Mouse (Mus musculus): ENCODE measurements around the gene Csrnp3.
"Not testable (repeated sequence)": the region's sequence is repeated elsewhere in the genome, so short reads cannot be mapped to it uniquely, and the experiment has no call there.

Csrnp3 gene

DNA sequence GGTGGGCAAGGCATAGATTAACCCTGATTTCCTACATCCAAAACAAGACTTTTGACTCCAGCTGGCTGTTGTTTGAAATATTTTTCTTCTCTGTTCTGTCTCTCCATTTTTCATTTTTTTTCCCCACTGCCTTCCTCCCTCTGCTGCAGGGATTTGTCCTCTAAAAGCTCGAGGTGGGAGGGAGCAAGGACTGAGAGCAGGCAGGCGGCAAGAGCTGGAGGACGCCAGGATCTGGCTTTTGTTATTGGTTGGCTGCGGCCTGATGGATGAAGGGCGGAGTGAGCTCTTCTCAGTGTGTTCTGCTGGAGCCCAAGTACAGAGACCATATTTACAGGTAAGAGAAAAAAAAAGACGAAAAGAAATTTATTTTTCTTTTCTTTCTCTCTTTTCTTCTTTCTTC is at the start of gene Csrnp3:
Gene Csrnp3 (plus strand): TSS at position 217 of the 400 bp plus-strand sequence.
- DNase-seq = peak; percentile 61 to 68

DNA sequence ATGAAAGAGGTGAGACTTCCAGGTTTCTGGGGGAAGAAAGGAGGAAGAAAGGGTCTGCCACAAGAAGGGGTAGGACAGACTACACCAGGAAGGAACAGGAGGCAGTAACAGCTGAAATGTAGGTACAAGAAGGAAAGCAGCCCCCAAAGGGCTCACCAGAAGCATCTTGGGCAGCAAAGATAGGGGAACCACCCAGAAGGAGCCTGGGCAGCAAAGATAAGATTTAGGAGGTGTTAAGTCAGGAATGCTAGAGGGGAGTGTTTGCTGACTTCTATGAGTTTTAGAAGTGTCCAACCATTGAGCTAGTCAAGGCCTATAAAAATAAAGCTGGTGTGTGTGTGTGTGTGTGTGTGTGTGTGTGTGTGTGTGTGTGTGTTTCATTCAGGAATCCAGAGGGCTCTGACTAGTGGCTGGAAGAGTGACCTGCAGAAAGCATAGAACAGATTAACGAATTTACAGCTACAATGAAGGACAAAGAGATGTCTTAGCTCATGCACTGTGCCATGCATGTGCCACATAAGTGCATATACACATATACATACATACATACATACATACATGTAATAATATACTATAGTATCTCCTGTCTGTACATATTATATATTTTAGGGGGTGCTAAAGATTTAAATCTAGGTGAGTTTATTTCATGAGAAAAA is 44.4 kb upstream of the Csrnp3 start:
- DNase-seq = no peak

DNA sequence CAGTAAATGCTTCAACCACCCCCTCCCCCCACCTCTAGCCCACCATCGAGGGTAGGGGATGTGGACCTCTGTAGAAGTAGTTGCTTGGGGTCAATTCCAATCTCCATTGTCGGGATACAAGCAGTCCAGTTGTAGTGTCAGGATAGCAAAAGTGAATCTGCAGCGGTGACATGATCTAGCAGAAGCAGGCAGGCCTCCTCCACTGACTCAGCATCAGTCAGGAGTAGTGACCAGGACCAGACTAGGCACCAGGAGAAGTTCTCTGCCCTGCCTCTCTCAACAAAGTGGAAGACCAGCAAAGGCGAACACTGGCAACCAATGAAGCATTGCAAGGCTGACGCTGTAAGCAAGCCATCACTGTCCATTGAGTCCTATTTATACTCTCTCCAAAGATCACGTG is 39.0 kb upstream of the Csrnp3 start:
- DNase-seq = no peak

DNA sequence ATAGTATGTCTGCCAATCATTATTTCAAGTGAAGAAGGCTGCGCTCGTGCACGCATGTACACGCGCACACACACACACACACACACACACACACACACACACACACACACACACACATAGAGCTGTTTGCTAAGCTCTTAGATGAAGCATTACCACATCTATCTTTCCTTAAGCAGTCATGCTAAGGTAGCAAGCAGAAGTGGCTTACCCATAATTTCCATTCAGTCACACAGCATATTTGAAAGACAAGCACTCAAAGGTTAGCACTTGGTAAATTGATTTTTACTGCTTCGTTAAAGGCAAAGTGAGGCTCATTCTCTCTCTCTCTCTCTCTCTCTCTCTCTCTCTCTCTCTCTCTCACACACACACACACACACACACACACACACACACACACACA is 34.4 kb upstream of the Csrnp3 start:
- DNase-seq = not testable (repeated sequence)

DNA sequence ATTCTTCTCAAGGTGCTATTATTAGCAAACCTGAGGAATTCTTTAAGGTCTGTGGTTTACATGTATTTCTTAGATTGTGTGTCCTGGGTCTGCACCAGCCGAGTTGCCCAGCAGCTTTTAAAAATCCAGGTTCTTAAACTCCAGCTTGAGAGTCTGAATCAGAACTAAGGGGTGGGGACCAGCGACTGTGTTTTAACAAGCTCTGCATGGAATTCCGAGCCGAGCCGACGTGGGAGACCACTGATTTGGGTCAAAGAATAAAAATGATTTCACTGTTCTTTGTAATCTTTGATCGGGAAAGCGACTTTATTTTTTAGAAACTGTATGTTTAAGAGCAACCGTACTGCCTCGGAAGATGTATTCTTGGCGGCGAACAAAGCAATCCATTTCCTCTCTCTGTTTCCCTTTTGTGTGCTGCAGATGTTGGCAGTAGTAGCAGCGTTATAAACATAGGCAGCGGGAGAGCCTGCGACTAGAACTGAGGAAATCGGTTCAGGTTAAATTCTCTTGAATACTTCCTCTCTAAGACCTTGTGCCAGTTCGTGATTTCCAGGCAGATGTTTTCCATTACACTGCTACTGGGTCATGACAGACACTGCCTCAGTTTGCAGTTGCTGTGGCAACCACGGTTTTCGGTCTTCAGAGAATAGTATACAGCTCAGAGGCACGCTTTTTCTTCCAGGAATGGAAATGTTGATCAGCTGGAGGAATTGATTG is 27.3 kb upstream of the Csrnp3 start:
- peak; percentile 33 to 45 for DNase-seq

DNA sequence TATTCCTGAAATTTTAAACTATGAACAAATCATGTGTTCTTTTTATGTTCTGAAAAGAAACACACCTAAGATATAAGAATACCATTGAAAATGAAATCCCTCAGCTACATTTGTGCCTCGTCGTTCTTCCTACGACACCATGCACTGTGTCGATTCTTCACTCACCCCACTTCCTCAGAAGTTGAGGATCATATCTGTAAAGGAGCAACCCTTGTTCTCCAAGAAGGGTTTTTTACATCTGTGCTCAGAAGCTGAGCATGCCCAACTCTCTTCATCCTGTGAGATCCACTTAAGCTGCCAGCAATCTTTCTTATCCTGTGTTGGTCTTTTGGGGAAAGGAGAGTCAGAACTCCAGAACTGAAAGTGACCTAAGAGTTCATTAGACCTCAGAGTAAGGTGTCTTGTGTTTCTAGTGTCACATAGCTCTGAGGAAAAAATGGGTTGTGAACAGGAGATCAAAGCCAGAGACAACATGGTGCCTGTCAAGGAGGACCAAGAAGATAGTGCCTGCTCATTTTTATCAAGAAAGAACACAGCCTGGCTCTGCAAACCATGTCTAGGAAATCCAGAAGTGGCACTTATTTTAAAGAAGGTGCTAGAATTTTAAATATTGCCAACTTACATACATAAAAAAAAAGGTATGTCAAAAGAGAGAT is 25.3 kb upstream of the Csrnp3 start:
- DNase-seq = no peak

DNA sequence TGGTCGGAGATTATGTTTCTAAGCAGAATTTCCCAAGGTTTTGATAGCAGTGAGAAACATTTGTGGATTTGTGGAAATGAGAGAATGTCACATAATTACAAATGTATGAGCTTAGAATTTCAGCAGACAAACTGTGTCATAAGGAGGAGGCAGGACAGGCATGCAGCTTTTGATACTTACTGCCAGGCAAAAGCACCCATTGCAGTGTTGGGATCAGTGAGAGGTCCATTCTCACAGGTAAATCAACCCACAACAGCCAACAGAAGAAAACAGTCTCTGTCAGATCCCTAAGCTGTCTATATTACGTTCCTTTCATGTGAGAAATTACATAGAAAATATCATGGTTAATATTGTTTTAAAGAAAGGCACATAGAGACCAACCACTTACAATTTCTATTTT is 19.3 kb upstream of the Csrnp3 start:
- DNase-seq = no peak

DNA sequence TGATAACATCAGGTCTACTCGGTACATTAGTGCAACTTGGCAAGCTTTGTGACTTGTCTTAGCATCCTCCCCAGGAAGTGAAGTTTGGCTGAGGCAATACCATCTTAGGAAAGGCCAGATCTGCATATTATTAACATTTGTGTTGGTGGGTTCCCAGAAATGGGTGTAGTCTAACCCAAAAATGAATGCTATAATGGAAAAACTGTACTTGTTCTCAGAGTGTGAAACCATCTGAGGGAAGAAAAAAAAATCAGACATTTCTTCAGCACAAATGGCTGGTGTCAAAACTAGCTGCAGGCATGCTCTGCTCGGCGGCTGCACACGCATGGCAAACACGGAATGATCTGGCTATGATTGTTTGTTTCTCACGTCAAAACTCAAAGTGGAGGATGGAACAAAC is 18.8 kb upstream of the Csrnp3 start:
- DNase-seq = no peak

DNA sequence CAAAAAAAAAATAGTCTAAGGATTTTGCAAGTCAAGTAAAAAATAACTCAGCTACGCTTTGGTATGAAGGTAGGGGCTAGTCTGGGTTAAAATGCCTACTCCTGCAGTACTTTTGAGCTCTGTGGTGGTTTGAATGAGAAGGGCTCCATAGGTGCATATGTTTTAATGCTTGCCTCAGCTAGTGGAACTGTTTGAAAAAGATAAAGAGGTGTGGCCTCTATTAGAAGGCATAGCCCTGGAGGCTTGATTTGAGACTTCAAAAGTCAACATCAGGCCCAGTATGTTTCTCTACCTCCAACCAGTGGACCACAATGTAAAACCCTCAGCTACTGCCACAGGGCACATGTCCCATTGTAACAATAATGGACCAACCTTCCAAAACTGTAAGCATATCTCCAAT is 16.9 kb upstream of the Csrnp3 start:
- no peak for DNase-seq

DNA sequence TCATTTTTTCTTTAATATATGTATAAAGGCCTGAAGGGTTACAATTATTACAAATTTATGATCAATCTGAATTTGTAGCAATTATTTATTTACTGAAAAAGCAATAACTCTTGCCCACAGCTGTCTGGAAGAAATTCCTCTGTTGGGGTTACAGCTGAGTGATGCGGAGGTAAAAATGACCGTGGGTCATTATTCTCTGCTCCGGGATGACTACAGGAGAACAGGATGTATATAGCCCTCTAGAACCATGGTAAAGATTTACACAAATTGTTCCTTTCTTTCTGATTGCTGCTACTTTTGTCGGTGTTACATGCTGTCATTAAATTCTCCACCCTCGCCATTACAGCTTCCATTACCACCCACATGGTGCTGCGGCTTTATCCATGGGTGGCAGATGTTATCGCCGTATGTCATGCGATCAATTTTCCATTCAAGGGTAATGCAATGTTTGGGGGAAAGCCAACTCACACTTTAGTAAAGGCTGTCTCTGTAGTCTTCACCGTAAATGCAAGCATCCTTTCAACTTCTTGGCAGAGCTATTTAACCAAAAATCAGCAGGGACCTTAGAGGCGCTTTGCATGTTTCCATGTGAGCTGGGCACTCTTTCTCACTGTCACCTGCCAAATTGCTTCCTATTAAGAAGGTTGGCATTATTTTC is 12.7 kb upstream of the Csrnp3 start:
- no peak for DNase-seq

DNA sequence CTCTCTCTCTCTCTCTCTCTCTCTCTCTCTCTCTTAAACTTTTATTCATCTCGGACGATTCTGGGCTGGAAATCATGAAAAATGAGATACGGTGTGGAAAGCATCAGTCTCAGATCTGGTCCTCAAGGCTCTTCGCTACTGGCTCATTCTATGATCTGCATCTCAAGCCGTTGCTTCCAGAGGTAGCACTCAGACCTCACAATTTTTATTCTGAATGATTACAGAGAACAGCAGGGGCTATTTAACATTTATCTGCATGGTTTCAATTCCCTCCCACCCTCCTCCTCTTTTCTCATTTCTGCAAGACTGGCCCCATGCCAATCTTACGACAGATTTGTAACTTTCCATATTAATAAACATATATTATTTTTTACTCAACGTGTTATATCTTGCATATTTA is 12.1 kb upstream of the Csrnp3 start:
- peak in 1 of 2 experiments; percentile 3 for DNase-seq

DNA sequence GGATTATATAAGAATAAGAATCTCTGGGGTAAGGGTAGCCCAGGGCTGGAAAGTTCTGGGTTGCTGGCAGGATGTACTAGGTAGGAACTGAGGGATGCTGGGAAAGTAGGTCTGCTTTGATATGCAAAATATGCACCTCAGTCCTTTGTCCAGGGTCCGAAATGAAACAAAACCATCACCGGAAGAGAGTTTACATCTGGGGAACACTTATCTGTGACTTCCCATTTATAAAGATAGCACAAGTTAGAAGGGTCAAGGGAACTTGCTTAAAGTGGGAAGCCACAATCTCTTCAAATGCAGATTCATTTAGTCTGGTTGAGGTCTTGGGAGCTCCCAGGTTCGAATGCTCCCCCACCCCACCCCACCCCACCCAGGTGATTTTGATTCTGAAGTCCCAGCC is 4.0 kb upstream of the Csrnp3 start:
- no peak for DNase-seq

DNA sequence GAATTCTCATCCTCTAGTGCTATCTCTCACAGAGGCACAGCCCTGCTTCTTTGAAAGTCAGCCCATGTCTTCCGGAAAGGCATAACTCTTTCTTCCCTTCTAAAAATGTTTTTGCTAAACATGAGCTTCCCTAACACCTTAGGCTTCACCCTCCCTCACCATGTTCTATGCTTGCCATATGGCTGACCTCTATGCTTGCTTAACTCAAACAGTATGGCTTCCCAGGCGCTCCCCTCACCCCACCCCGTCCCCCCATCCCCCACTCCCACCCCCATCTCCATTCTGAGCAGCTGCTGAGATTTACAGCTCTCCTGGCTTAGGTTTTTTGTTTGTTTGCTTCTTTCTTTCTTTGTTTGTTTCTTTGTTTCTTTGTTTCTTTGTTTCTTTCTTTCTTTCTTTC is 3.2 kb upstream of the Csrnp3 start:
- no peak for DNase-seq

DNA sequence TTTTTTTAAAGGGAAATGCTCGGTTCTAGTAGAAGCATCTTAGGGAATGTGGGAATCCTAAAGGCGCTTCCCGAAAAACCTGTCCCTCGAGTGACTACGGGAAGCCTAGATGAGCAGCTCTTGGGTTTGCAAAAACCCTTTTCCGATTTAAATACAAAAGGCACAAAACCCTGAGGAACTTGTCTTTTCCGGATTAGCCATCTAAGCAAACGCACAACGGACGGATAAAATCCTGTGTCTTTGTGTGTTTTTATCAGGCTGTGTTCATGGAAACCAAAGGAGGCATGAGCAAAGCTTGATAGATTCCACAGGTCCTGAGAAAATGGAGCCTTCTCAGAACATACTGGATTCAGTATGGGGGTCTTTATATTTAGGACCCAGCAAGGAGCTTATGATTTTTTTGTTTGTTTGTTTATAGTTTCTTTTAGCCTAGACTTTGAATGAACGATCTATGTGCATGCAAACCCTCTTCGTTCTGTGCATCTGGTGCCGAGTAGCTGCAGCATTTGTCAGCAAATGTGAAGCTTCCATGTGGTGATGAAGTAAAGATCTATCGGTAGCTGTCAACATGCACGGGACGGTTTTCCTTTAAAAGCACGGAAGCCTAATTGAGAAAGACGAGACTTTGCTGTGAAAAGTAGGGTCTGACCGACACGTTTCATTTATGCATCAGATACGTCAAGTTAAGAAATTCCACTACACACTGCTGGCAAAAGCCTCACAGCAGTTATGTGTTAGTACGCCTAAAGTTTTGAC is 611 bp downstream of the Csrnp3 start:
- peak in 1 of 2 experiments; percentile 4 for DNase-seq

DNA sequence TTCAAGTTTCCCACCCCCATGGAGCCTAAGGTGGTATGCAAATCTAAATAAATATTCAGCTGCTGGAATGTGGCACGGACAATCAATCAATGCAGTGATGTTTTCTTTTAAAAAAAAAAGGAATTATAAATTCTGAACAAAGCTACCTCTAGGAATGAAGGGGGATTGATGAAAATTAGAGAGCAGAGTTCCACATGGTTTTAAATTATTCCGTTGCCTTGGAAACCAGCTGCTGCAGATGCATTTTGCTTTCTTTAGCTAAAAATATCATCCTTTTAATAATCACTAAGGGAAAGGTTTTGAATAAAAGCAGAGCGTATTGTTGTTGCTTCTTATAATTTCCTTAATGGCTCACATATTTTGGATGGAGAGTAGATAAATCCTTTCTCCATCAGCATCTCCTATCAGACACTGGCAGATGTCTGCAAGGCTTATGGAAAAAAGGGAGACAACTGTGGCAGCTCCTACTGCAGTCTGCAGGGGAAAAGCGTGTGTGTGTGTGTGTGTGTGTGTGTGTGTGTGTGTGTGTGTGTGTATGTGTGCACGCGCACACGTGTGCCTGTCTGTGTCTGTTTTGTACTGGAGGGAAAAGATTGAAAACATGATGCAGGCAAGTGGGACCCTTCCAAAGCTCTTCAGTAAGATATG is 2.0 kb downstream of the Csrnp3 start:
- no peak for DNase-seq

DNA sequence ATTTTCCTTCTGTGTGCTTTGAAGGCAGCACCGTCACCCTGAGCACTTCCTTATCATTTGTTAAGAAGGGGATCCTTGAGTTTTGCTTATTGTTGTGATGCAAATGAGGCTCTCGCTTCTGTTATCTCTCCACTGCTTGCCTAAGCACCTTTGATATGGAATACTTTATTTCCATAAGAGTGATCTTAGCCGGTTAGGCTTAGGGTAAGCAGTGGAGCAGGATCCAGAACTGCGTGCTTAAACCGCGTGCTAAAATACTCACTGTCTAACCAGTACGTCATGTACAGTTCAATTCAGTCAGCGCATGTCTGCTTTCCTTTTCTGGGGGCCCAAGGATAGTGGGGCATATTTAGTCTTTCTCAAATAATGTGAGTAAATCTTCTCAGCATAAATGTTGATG is 3.1 kb downstream of the Csrnp3 start:
- DNase-seq = no peak

DNA sequence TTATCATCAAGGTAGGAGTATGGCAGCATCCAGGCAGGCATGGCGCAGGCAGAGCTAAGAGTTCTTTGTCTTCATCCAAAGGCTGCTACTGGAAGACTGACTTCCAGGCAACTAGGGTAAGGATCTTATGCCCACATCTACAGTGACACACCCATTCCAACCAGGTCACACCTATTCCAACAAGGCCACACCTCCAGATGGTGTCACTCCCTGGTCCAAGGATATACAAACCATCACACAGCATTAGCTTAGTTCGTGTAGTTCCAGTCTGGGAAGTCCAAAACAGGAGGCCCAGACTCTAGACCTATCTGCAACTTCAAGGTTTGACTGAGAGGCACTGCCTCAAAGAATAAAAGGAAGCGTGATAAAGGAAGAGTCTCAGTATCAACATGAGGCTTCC is 4.7 kb downstream of the Csrnp3 start:
- DNase-seq = not testable (repeated sequence)

DNA sequence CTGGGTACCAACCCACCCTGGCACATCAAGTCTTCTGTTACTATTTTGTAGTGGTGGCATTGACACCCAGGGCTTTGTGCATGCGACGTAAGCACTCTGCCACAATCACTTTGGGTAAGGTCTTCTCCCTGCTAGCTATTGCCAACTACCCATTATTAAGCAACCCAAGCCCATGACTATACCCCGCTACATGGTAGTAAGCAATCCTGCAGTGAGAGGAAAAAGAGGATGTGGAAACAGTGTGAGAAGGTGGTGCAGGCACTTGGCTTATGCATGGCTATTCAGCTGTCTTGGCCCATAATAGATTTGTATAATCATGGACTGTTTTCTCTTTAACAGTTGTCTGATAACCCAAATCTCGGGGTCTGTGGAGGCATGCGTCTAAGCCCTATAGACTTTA is 11.2 kb downstream of the Csrnp3 start:
- no peak for DNase-seq

DNA sequence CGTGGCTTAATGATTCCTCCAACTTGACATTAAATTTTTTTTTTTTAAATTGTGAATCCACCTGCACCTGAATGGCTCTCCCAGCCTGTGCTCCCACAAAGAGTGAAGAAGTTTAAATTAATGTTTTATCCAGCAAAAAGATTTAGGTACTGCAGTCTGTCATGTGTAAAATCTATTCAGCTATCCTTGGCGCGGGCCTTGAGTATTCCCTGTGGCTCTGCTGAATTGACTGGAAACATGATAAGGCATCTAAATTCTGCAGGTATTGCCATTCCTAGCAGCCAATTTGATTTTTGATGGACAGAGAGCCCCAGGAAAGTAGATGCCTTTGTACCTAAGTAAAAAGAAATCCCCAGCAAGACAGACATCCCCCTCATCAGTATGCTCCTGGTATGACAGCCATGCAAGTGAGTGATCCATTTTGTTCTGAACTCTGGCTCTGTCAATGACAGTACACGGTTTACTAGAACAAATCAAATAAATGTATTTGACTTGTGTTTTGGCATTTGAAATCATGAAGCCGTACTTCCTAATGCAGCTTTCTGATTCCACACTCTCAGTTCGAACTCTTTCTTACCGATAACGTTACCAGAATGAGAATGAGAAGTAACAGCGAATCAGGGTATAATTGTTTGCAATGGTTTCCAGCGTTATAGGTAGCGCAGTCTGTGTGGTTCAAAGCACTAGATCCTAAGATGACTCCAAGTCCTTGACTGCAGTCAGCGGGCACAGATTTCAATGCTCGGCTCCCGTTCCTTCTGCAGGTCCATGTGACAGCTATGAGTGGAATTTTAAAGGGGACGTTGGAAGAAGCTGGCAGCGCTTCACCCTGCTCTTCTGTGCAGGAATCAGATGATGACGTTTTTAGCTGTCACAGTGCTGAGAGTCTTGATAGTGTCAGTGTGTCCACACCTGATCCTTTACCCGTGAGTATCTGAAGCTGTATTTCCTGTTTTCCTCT is 14.5 kb downstream of the Csrnp3 start:
- DNase-seq = no peak

DNA sequence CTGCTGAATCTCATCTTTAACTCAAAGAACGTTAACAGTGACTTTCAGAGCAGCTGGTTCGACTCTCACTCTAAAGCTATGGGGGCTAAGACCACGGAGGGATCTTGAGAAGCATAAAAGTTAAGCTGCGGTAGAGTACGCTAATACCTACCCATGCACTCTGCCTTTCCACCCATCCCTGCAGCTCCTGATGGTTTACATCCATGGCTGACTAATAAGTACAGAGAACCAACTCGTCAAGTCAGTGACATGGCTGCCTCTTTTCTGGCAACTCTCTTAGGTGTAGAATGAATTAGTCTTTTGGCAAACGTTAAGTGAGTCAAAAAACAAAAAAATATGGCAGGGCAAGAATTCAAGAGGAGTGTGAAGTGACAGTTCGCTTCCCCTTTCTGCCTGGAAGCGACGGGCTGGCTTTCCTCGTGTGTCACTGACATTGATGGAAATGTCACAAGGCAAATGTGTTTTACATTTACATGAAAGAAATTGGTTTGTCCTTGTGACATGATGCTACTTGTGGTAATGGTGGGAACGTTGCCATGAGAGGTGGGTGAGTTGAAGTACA is 19.3 kb downstream of the Csrnp3 start:
- DNase-seq = no peak
